Mouse (Mus musculus): ENCODE data around the gene Epha2.

Epha2 gene

GRCm38 (mm10) chr4:141334695-141335094 is 33.7 kb downstream of the Epha2 start:
- DNase-seq = no peak

GRCm38 (mm10) chr4:141335263-141335796 is 34.3 kb downstream of the Epha2 start:
- DNase-seq = no peak

- DNase-seq = no peak
Measured at GRCm38 (mm10) chr4:141336196-141336595, 35.2 kb downstream of the Epha2 start.

- no peak for DNase-seq
Measured at GRCm38 (mm10) chr4:141337986-141338385, 36.9 kb downstream of the Epha2 start.

- peak; percentile 28 for DNase-seq
Measured at GRCm38 (mm10) chr4:141338853-141339252, 37.8 kb downstream of the Epha2 start.

GRCm38 (mm10) chr4:141341477-141341876 is 40.4 kb downstream of the Epha2 start:
- DNase-seq = no peak

- DNase-seq = no peak
Measured at GRCm38 (mm10) chr4:141343515-141343914, 42.5 kb downstream of the Epha2 start.

- DNase-seq = no peak
Measured at GRCm38 (mm10) chr4:141345219-141345618, 44.2 kb downstream of the Epha2 start.

GRCm38 (mm10) chr4:141347365-141347797 is 46.3 kb downstream of the Epha2 start:
- DNase-seq = peak; percentile 81

- no peak for DNase-seq
Measured at GRCm38 (mm10) chr4:141348616-141349015, 47.6 kb downstream of the Epha2 start.

- no peak for DNase-seq
Measured at GRCm38 (mm10) chr4:141350015-141350414, 49.0 kb downstream of the Epha2 start.

- no peak for DNase-seq
Measured at GRCm38 (mm10) chr4:141351972-141352371, 50.9 kb downstream of the Epha2 start.

- DNase-seq = no peak
Measured at GRCm38 (mm10) chr4:141352986-141353385, 51.9 kb downstream of the Epha2 start.

GRCm38 (mm10) chr4:141353868-141354267 is 52.8 kb downstream of the Epha2 start:
- peak; percentile 63 for DNase-seq

- no peak for DNase-seq
Measured at GRCm38 (mm10) chr4:141357811-141358210, 56.8 kb downstream of the Epha2 start.

GRCm38 (mm10) chr4:141359222-141359621 is 58.2 kb downstream of the Epha2 start:
- no peak for DNase-seq

- DNase-seq = peak; percentile 67
Measured at GRCm38 (mm10) chr4:141360846-141361245, 59.8 kb downstream of the Epha2 start.

- peak; percentile 93 for DNase-seq
Measured at GRCm38 (mm10) chr4:141362937-141363548, 62.0 kb downstream of the Epha2 start.

- no peak for DNase-seq
Measured at GRCm38 (mm10) chr4:141365126-141365525, 64.1 kb downstream of the Epha2 start.

GRCm38 (mm10) chr4:141365876-141366275 is 64.8 kb downstream of the Epha2 start:
- DNase-seq = no peak

GRCm38 (mm10) chr4:141367997-141368791 is 67.2 kb downstream of the Epha2 start, which contains the start of gene Fam131c:
Gene Fam131c, plus strand, starts transcription at chr4:141368220.
- peak; percentile 48 for DNase-seq

GRCm38 (mm10) chr4:141372426-141372825 is 71.4 kb downstream of the Epha2 start:
- no peak for DNase-seq
